Mouse (Mus musculus) embryo, embryonic 11.5 days (tissue): ENCODE data around the gene Mslnl.

Source experiments
- DNase-seq: peaks from one replicate; pipeline ENCODE4 v3.0.0-alpha.2; 2012; ENCODE audit warnings: low read depth, low spot score

The Mslnl gene

DNA sequence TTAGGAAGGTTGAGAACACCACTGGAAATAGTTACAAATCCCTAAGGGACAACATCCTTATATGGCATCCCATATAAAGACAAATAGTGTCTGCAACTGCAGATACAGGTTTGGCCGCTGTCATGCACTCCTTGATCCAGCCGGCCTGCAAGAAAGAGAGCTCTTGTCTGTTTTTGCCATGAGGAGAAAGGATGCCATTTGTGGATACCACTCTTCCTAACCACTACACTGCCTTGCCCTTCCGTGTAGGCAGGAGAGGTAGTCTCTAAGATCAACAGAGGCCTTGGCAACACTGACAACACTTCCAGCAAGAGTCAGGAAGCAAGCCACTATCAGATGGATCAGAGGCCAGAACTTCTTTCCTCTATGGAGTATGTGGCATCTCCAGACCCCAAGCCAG, 50.4 kb downstream of the Mslnl start, which contains the start of gene Ccdc78:
Ccdc78 (plus strand) TSS at position 301 of the 400 bp plus-strand sequence.
- DNase-seq = no peak

- no peak for DNase-seq
Observed at GRCm38 (mm10) chr17:25786781-25787504, 51.1 kb downstream of the Mslnl start.

DNA sequence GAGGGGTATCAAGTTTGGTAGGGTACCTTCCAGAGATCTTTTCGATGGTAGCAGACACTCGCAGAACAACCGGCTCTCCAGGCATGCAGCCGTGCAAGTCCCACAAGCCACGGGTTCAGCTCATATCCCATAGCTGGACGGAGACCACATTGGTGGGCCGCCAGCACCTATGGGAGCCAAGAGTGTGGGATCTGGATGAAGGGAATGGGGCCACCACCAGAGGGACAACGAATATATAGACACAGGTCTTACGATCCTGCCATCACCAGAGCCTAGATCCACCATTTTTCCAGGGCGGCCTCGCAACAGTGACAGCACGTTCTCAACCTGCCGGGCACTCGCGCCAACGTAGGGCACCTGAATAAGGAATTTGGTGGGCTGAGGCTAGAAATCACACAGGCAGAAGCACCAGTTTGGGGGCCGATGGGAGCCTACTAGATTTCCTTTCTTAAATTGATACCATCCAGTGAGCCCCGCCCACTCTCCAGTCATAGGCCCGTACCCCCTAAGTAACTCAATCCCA, 55.5 kb downstream of the Mslnl start:
- no peak for DNase-seq

- peak; percentile 69 for DNase-seq
Observed at GRCm38 (mm10) chr17:25791843-25792527, 56.1 kb downstream of the Mslnl start.

GRCm38 (mm10) chr17:25792615-25793014, 56.8 kb downstream of the Mslnl start, which contains the start of gene Fam173a:
Gene Fam173a (minus strand): TSS chr17:25792901.
- DNase-seq = peak; percentile 42

- no peak for DNase-seq
Observed at GRCm38 (mm10) chr17:25794197-25794596, 58.4 kb downstream of the Mslnl start.

GRCm38 (mm10) chr17:25794998-25795397, 59.2 kb downstream of the Mslnl start:
- DNase-seq = no peak

GRCm38 (mm10) chr17:25795609-25796092, 59.8 kb downstream of the Mslnl start, which contains the start of gene AC134908.4:
Gene AC134908.4 (minus strand): TSS chr17:25795659.
- DNase-seq = peak; percentile 58

DNA sequence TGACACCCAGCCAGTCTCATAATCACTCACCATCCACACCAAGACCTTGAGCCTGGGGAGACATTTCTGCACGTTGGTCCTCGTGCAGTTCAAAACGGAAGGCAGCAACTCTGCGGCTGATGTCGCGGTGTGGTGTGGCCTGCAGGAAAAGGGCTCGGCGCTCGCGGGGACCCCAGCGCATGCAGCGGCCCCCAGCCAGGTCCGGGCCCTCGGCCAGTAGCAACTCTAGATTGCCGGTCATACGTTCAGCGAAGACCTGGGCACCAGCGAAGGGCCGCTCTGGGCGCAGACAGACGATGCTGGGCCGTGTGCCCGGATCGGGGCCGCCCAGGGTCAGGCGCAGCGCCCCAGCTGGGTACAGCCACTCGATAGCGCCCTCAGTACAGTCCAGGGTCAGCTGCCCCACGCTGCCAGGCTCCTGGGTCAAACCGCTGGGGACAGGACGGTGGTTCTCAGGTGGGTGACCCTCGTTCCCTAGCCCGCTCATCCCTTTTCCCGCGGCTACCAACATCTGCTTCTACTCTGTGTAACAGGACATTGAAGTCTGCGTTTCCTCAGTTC, 60.4 kb downstream of the Mslnl start:
- DNase-seq = no peak

DNA sequence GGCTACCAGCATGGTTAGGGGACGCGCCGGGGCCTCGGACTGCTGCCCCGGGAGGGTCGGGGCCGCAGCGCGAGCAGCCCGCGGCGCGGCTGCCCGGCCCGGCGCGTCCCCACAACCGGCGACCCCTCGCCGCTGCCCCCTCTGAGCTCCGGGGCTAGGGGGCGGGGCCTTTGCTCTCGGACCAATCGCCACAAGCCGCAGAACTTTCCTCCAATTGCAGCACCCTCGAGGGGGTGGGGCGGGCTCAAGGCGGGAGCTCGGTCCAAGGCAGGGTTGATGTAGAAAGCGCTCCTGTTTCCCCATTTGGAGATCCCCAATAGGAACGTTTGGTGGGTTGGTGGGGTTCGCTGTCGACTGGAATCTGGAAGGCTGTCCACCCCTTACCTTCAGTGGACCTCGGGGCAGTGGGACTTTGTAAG, 61.1 kb downstream of the Mslnl start, which contains the start of gene Metrn:
Metrn (minus strand) TSS at position 186 of the 419 bp plus-strand sequence.
- peak; percentile 83 for DNase-seq
